ENCODE assay signal across 20 mouse cellular contexts in genomic region chr10:80838346-80838912, GRCm38 (mm10). TPM values are rescaled to one million over a fixed set of nuclear protein-coding genes. Genes with fewer than 3 reads are reported as not detected.
DNase-seq lines count a peak whose midpoint lies in the region; ATAC-seq and TF ChIP-seq lines count a peak whose summit lies in the region.
"Had no signal": no experiment of that assay in that cellular context is flagged by ENCODE, and none has a peak within 500 bp of the region (broad histone marks: within the 10 kb centered on the region; RNA-seq: fewer than 3 reads in every experiment).

No protein-coding gene starts in this region.

- intact Hi-C loops in heart, postnatal 25 days (cut with DNase I) = no loop called here

- no peak overlapping the region for H3ac ChIP-seq in myocyte (ENCODE audit: control insufficient read depth, insufficient read length)

- no peaks in the 10 kb centered on the region for H3K79me2 ChIP-seq in myocyte (ENCODE audit: control insufficient read depth, insufficient read depth)

- peak; percentile 41 to 45 for DNase-seq in cerebellum, adult 18-20 months
- DNase-seq in cerebellum, postnatal 4 days (ENCODE audit: low spot score in 2 of 2) = no peak
- no peak for DNase-seq in heart, postnatal 25 days (ENCODE audit: low spot score)
- DNase-seq in limb, embryonic 10.5 days (ENCODE audit: low spot score) = no peak
- DNase-seq in testis, postnatal 10 days (ENCODE audit: low spot score) = no peak
- DNase-seq: gastrocnemius, postnatal 10 days; kidney, adult 2 months; kidney, postnatal 14 days; layer of hippocampus, adult 9-11 months; liver; liver, postnatal 0 days; lung, postnatal 14 days; right cerebral cortex, adult 18-20 months; thymus, adult 2 months had no signal

- no peak for ATAC-seq in heart, embryonic 11.5 days (replicated peaks; ENCODE audit: insufficient number of reproducible peaks, low FRiP score, low TSS enrichment)
- ATAC-seq in limb, embryonic 12.5 days (ENCODE audit: insufficient number of reproducible peaks, insufficient read depth, low FRiP score, low TSS enrichment, low read depth) = no peak
- ATAC-seq: forebrain, embryonic 16.5 days; liver, postnatal 0 days had no signal

- no peaks in the 10 kb centered on the region for H3K36me3 ChIP-seq in heart, embryonic 11.5 days (ENCODE audit: control insufficient read depth, insufficient read depth, low read length)
- H3K36me3 ChIP-seq in limb, embryonic 12.5 days = no peaks in the 10 kb centered on the region
- H3K36me3 ChIP-seq in limb, embryonic 10.5 days = no peaks in the 10 kb centered on the region
- no peaks in the 10 kb centered on the region for H3K36me3 ChIP-seq in myocyte (ENCODE audit: control insufficient read depth, insufficient read depth)

- H3K27me3 ChIP-seq in heart, embryonic 11.5 days (ENCODE audit: control insufficient read depth, insufficient read depth, low read length) = peaks cover 69% of the 10 kb centered on the region
- H3K27me3 ChIP-seq in limb, embryonic 12.5 days = peaks cover 94% of the 10 kb centered on the region
- peaks cover 90% of the 10 kb centered on the region for H3K27me3 ChIP-seq in limb, embryonic 10.5 days (ENCODE audit: low read depth, poor library complexity, severe bottlenecking)
- peaks cover 16% of the 10 kb centered on the region for H3K27me3 ChIP-seq in myocyte (ENCODE audit: control insufficient read depth, insufficient read depth, insufficient read length)

- H3K4me1 ChIP-seq in heart, embryonic 11.5 days (ENCODE audit: control insufficient read depth, insufficient read depth, low read length) = peaks cover 31% of the 10 kb centered on the region
- peaks cover 13% of the 10 kb centered on the region for H3K4me1 ChIP-seq in limb, embryonic 12.5 days (replicated peaks)
- H3K4me1 ChIP-seq in limb, embryonic 10.5 days = peaks cover 39% of the 10 kb centered on the region

- no peaks in the 10 kb centered on the region for H3K9me3 ChIP-seq in heart, embryonic 11.5 days (replicated peaks; ENCODE audit: control insufficient read depth, low read length)
- H3K9me3 ChIP-seq in limb, embryonic 12.5 days = peaks cover 7% of the 10 kb centered on the region; the same call in 1 of the 2 replicates
- H3K9me3 ChIP-seq in limb, embryonic 10.5 days (replicated peaks) = no peaks in the 10 kb centered on the region; the same call in 1 of the 2 replicates

- no peak overlapping the region for H3K4me2 ChIP-seq in heart, embryonic 11.5 days
- H3K4me2 ChIP-seq in limb, embryonic 12.5 days = no peak overlapping the region
- no peak overlapping the region for H3K4me2 ChIP-seq in myocyte (ENCODE audit: low read depth)

- WGBS in heart, embryonic 11.5 days (ENCODE audit: insufficient replicate concordance) = 53% methylated on average over 2 of the region's 2 CpGs
- WGBS in limb, embryonic 12.5 days = 64% methylated on average over 2 of the region's 2 CpGs
- 69% methylated on average over 2 of the region's 2 CpGs for WGBS in limb, embryonic 10.5 days

- H3K4me3 ChIP-seq in heart, embryonic 11.5 days (ENCODE audit: low read depth, low read length) = no peak overlapping the region
- H3K4me3 ChIP-seq in limb, embryonic 12.5 days (replicated peaks) = no peak overlapping the region
- no peak overlapping the region for H3K4me3 ChIP-seq in limb, embryonic 10.5 days
- no peak overlapping the region for H3K4me3 ChIP-seq in myocyte
- H3K4me3 ChIP-seq: megakaryocyte, embryonic 14.5 days had no signal

- H3K9ac ChIP-seq in heart, embryonic 11.5 days (ENCODE audit: low read depth, low read length) = 0 out of 2 replicates have a peak overlapping the region, but pooled peaks have one; percentile 56
- H3K9ac ChIP-seq in limb, embryonic 12.5 days (replicated peaks) = 0 out of 2 replicates have a peak overlapping the region, but pooled peaks have one; percentile 1
- H3K9ac ChIP-seq: liver, postnatal 0 days had no signal

- no peak for TF ChIP-seq POLR2A in myocyte (IDR thresholded peaks at IDR 0.05; ENCODE audit: insufficient read length, low read depth)

- peak overlapping the region; percentile 57; the same call in 1 of the 2 replicates for H3K27ac ChIP-seq in heart, embryonic 11.5 days (ENCODE audit: low read depth, low read length)
- no peak overlapping the region for H3K27ac ChIP-seq in limb, embryonic 12.5 days
- H3K27ac ChIP-seq in limb, embryonic 10.5 days = no peak overlapping the region

TF ChIP-seq in myocyte, 11 proteins besides CTCF, POLR2A, EP300 and RAD21:
- TF ChIP-seq MYOD1 (IDR thresholded peaks at IDR 0.05; ENCODE audit: control insufficient read depth in 1 of 3, insufficient read length in 2 of 3, low read depth in 2 of 3) (peak in 2 of 3 experiments; percentile 2 to 57), REST (IDR thresholded peaks at IDR 0.05; ENCODE audit: insufficient read depth, insufficient read length) (no peak)
TF ChIP-seq in myocyte: peak in this region for 1.

RNA-seq across cellular contexts. Expression of gene Lingo3, which starts 5.4 kb away (rescaled TPM):
- 0.14 TPM in 1 of 2 replicates, not detected in the other for polyA plus RNA-seq in heart, embryonic 11.5 days (2014; fragmentation: Nextera tagmentation; extraction: Ambion mirVana)
- 10 to 100 TPM in 1 of 2 experiments, 1 to 10 TPM in 1; 6.3 to 10.6 TPM for total RNA-seq in heart, postnatal 25 days (2021)
- polyA plus RNA-seq in limb, embryonic 12.5 days (2016; fragmentation: Nextera tagmentation; extraction: Ambion mirVana) = 0.79 and 0.87 TPM in 2 replicates
- 0.44 and 0.60 TPM in 2 replicates for polyA plus RNA-seq in limb, embryonic 10.5 days (2016; fragmentation: Nextera tagmentation; extraction: Ambion mirVana)
- polyA plus RNA-seq in myocyte (2012; fragmentation: generic; extraction: Trizol) = 0.05 TPM
- polyA plus RNA-seq: liver, postnatal 0 days had no signal

RNA-seq across cellular contexts. Expression of gene Oaz1, which starts 12.0 kb away (rescaled TPM):
- 1,894 and 1,935 TPM in 2 replicates for polyA plus RNA-seq in heart, embryonic 11.5 days (2014; fragmentation: Nextera tagmentation; extraction: Ambion mirVana)
- 100 to 1,000 TPM; 883 to 894 TPM for total RNA-seq in heart, postnatal 25 days (2021)
- 1,783 and 1,832 TPM in 2 replicates for polyA plus RNA-seq in limb, embryonic 12.5 days (2016; fragmentation: Nextera tagmentation; extraction: Ambion mirVana)
- 2,414 and 2,486 TPM in 2 replicates for polyA plus RNA-seq in limb, embryonic 10.5 days (2016; fragmentation: Nextera tagmentation; extraction: Ambion mirVana)
- 1,349 TPM for polyA plus RNA-seq in myocyte (2012; fragmentation: generic; extraction: Trizol)

RNA-seq across cellular contexts. Expression of gene Lsm7, which starts 16.6 kb away (rescaled TPM):
- polyA plus RNA-seq in heart, embryonic 11.5 days (2014; fragmentation: Nextera tagmentation; extraction: Ambion mirVana) = 201 and 218 TPM in 2 replicates
- total RNA-seq in heart, postnatal 25 days (2021) = 10 to 100 TPM; 20.9 to 31.6 TPM
- polyA plus RNA-seq in limb, embryonic 12.5 days (2016; fragmentation: Nextera tagmentation; extraction: Ambion mirVana) = 344 and 378 TPM in 2 replicates
- 358 and 440 TPM in 2 replicates for polyA plus RNA-seq in limb, embryonic 10.5 days (2016; fragmentation: Nextera tagmentation; extraction: Ambion mirVana)
- polyA plus RNA-seq in myocyte (2012; fragmentation: generic; extraction: Trizol) = 150 TPM

RNA-seq across cellular contexts. Expression of gene Sppl2b, which starts 16.6 kb away (rescaled TPM):
- polyA plus RNA-seq in heart, embryonic 11.5 days (2014; fragmentation: Nextera tagmentation; extraction: Ambion mirVana) = 22.9 and 26.3 TPM in 2 replicates
- 10 to 100 TPM; 22.4 to 23.6 TPM for total RNA-seq in heart, postnatal 25 days (2021)
- 43.7 and 50.3 TPM in 2 replicates for polyA plus RNA-seq in limb, embryonic 12.5 days (2016; fragmentation: Nextera tagmentation; extraction: Ambion mirVana)
- 44.9 and 48.5 TPM in 2 replicates for polyA plus RNA-seq in limb, embryonic 10.5 days (2016; fragmentation: Nextera tagmentation; extraction: Ambion mirVana)
- polyA plus RNA-seq in myocyte (2012; fragmentation: generic; extraction: Trizol) = 31.0 TPM

RNA-seq across cellular contexts. Expression of gene Jsrp1, which starts 25.1 kb away (rescaled TPM):
- polyA plus RNA-seq in heart, embryonic 11.5 days (2014; fragmentation: Nextera tagmentation; extraction: Ambion mirVana) = 8.0 and 10.0 TPM in 2 replicates
- under 1 TPM; 0.48 to 0.81 TPM for total RNA-seq in heart, postnatal 25 days (2021)
- polyA plus RNA-seq in limb, embryonic 12.5 days (2016; fragmentation: Nextera tagmentation; extraction: Ambion mirVana) = 1.6 and 1.7 TPM in 2 replicates
- polyA plus RNA-seq in limb, embryonic 10.5 days (2016; fragmentation: Nextera tagmentation; extraction: Ambion mirVana) = 0.74 and 0.80 TPM in 2 replicates
- 343 TPM for polyA plus RNA-seq in myocyte (2012; fragmentation: generic; extraction: Trizol)
- total RNA-seq: midbrain, postnatal 0 days had no signal
- polyA plus RNA-seq: forebrain, embryonic 16.5 days; liver, postnatal 0 days; thymus, adult 2 months had no signal

Comparison
In these comparisons a context has a peak if more than half of its experiments do, and no peak if none do; other contexts are left out.
1. DNase-seq: peak in cerebellum, adult 18-20 months (2 of 2); none in cerebellum, postnatal 4 days (0 of 2), heart, postnatal 25 days (single experiment), limb, embryonic 10.5 days (single experiment) and testis, postnatal 10 days (single experiment).